Mouse (Mus musculus) kidney, postnatal 4 days (tissue): ENCODE measurements around the gene Magi2.

Experiments used
- DNase-seq, 2 experiments: peaks; one replicate each; pipeline ENCODE4 v3.0.0; 2021; ENCODE audit warnings: mixed read lengths in 2 of 2

Gene Magi2

DNA sequence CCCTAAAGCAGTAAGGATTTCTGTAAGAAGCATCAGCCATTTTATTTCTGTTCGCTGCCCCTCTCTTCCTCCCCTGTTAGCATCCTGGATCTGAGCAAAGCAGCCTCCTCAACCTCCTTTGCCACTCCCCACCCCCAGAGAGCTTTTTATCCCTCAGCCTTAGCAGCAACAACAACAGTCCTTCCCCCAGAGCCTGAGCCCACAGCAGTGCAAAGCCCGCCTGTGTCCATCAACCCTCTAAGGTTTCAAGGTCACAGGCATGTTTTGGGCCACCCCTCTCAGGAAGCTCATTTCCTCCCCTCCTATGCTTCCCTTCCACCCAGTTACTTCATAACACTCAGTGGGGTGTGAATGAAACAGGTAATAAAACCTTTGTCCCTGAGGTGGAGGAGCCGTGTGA lies 1309.7 kb downstream of the Magi2 start:
- peak in 1 of 2 experiments; percentile 7 for DNase-seq

DNA sequence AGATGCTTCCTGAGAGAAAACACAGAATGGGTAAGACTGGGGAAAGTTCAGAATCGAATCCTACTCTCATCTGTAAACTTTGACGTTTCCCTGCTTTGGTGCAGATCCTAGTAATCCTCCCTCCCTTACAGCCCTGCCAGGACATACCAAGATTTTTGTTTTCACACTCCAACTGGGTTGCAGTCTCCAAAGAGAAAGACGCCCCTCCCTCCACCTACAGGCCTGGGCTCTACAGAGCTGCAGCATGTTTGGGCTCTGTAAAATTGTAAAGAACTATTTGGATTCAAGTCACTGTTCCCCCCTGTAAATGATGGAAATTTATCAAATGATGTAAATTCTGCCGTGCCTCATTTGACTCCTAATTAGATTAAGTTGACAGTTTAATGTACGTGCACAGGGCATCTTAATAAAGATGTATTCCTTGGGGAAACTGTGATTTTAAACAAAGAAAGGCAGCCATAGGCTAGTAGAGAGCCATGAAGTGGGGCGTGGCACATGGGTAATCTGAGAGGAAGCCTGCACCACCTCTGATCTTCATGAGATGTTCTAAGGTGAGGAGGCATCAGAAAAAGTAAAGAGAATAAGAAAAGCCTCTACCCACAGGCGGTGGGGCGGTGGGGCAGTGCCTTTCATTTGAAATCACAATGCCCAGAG lies 1310.7 kb downstream of the Magi2 start:
- DNase-seq, result no peak

- DNase-seq, result no peak
These were observed 1317.5 kb downstream of the Magi2 start for GRCm38 (mm10) chr5:20544374-20544773.

- DNase-seq, result no peak
These were observed 1332.5 kb downstream of the Magi2 start for GRCm38 (mm10) chr5:20559378-20559777.

DNA sequence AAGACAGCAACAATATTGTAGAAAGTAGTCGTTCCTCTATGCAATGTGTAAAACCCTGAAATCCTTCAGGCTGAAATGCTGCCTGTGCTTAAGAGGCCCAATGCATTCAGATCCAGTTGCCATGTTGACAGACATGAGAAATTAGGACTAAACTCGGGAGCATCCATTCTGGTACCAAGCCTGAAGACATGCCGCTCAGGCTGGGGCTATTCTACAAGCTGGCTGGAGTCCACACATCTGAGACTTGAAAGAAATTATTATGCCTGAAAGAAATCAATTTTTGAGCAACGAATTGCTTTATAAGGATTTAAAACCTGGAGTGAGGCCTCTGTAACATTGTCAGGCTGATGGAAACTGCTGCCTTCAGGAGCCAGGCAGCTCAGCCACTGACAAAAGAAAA lies 1333.0 kb downstream of the Magi2 start:
- no peak for DNase-seq

DNA sequence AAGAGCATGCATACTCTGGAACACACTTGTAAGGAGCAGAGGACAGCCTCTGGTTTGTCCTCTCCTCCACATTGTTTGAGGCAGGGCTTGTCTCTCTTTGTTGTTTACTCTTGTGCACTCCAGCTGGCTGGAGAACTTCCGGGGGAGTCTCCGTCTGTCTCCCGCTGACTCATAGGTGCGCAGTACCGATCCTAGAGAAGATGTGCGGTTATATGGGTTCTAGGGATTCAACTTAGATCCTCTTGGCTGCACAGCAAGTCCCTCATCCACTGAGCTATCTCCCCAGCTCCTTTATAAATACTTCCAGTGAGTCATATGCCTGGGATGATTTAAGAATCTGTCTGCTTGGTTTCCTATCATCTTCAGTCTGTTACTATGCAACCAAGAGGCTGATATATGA lies 1341.6 kb downstream of the Magi2 start:
- no peak for DNase-seq

- DNase-seq, result no peak
These were observed 1342.1 kb downstream of the Magi2 start for GRCm38 (mm10) chr5:20568966-20569365.

DNA sequence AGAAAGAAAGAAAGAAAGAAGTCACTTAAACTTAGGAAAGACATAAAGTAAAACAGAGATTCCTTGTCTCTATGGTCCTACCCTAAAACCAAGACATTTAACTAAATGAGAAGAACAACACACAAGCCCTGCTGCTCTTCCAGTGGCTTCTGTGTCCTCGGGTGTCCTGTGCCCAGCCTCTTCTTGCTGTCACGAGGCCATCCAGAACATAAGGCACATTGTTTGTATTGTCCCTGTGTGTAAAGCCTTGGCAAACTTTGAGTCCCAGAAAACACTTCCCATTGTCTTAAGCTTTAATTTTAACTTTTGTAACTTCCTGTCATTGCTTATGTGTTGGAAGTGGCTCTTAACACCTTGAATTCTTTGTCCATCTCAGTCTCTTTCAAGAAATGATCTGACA lies 1348.0 kb downstream of the Magi2 start:
- no peak for DNase-seq

GRCm38 (mm10) chr5:20575798-20576197 lies 1349.0 kb downstream of the Magi2 start:
- DNase-seq, result no peak

DNA sequence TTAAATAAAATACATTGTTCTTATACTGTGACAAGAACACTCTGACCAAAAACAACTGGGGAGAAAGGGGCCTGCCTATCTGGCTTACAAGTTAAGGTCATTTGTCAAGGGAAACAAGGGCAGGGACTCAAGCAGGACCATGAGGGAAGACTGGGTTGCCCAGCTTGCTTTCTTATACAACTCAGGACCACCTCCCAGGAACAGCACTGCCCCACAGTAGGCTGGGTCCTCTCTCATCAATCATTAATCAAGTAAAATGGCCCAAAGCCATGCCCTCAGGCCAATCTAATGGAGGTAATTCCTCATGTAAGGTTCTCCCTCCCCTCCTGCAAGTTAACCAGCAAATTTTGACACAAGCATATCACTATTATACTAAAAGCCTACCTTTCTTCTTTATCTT lies 1349.4 kb downstream of the Magi2 start:
- peak in 1 of 2 experiments; percentile 4 for DNase-seq

DNA sequence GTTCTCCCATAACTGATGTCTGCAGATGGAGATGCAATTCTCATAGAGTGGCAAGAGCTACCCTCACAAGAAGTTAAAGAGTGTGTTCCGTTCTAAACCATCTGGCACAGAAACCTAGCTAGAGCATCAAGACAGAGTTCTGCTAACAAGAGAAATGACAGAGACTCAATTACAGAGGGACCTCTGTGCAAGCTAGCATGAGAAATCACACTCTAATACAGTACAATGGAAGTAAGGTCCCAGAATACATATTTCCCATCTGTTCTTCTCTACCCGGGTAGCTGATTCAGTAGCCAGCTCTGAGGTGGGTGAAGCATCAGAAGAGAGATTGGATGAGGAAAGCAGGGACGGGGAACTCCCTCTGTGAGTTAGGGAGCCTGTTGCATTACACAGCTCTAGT lies 1351.8 kb downstream of the Magi2 start:
- no peak for DNase-seq

DNA sequence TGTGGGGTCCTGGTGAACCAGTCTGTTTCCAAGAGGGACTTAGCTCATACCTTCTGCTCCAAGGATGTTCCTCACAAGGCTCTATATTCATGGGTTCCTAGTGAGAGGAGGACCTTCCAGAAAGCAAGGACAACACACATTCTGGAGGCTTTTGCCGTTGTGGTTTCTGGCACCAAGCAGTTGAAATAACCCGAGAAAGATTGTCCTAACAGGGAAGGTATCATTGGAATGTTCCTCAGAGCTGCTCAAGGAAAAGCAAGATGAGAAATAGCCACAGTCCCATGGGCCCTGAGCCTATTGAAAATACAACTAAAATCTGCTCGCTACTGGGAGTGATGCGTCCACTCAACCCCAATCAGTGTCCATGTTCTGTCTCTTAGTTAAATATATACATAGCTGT lies 1353.8 kb downstream of the Magi2 start:
- DNase-seq, result no peak

DNA sequence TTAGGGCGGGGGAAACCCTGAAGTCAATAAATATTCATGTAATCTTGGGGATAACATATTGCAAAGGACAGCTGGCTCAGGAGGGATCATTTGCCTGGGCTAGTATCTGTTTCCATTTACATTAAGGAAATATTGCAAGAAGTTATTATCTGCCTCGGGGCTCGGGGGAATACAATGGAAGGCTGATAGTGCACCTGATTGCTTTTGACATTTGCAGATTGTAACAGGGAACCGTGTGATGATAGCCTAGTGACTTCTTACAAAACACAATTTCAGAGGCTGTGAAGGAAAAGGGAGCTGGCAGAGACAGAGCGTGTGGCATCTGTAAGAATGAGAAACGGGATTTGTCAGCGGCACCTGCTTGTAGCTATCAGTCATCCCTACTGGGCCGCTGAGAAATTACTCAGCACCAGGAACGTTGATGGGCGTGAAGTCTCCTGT lies 1356.2 kb downstream of the Magi2 start:
- no peak for DNase-seq

DNA sequence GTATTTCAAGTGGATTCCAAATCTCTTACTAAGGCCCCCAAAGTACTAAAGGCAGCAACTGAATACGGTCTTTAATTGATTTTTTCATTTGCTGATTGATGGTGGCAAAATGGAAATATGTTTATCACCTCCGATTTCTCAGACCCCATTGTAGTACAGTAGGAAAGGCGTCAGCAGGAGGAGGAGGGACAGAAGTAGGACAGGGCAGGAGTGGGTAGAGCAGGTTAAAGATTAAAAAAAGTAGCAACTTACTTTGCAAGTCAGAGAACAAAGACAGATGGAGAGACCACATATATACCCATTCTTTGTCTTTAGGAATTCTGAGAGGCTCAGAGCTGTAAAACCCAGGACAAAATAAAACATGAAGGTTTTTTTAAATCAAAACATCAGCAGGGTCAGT lies 1356.8 kb downstream of the Magi2 start:
- DNase-seq, result no peak

- DNase-seq, result no peak
These were observed 1357.9 kb downstream of the Magi2 start for GRCm38 (mm10) chr5:20584769-20585168.

DNA sequence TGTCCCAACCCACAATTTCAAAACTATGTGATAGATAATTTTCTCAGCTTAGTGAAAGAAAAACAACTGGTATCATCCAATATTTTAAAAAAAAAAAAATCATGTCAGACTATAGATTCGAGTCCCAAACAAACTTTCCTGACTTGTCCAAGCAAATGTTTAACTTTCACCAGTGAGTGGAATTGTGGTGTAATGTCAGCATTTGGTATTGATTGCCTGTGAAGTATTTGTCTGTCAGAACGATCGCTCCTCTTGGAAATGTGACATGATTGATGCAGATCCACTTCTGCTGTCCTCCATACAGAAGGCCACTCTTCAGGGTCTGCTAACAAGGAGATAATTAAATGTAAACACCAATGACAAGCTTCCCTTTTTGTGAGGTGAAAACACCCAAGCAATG lies 1362.9 kb downstream of the Magi2 start:
- no peak for DNase-seq

DNA sequence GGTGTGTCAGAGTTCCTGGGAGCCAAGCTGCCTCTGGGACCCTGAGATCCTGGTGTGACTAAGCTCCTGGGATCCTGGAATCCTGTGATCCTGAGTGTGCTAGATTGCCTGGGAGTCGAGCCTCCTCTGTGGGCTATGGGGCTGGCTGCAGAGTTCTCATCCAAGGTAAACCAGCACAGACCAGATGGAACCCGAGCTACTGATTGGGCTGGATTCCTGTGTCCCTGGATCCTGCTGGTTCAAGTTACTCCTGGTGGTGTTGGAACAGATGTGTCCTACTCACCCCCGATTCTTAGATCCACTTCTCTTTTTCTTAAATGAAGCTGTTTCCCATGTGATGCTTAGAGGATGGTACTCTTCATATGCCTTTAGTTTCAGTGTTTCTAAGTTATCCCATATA lies 1371.4 kb downstream of the Magi2 start:
- no peak for DNase-seq

DNA sequence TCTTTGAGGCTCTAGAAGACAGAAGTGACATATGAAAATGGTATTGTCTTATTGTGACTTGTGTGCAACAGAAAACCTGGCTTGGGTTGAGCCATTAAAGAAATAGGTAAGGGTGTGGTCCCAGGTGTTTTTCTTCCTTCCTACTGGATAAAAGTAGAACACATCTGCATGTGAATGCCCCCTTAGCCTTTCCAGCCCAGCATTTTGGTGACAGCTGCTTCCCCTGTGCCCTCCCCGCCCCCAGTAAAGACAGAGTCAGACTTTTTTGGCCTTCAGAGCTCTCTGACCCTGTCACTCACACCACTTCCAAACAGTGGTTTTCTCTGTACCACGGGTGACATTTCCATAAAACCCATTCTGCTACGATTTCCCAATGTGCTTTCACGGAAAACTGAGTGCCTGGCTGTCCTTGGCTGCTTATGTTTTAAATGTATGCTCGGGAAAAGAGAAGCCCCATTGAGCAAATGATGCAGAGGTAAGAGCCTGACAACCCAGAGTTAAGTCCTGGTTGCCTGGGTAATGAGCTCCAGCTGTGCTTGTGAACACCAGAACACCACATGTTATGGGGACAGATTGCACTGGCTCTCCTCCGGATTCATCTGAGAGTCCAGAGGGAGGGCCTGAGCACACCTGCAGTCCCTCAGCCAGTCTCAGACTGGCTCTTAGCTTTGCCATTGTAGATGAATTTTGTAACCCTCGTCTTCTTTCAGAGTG lies 1377.1 kb downstream of the Magi2 start:
- no peak for DNase-seq

DNA sequence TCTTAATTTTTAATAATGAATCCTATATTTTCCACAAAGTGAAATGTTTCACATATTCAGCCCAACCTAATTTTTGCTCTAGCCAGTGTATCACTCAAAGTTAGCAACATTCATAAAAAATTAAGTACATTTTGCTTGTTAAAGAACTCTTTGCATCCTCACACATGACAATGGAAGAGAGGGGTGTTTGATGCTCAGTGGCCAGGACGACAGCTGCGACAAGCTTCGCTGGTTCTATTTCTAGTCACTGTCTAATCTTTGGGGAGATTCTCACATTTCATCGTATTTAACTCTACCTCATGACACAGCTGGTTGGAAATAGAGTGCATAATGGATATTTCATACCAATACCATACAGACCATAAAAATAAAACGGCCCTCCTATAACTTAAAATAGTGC lies 1379.7 kb downstream of the Magi2 start:
- DNase-seq, result no peak

GRCm38 (mm10) chr5:20607503-20607902 lies 1380.7 kb downstream of the Magi2 start:
- DNase-seq, result no peak

DNA sequence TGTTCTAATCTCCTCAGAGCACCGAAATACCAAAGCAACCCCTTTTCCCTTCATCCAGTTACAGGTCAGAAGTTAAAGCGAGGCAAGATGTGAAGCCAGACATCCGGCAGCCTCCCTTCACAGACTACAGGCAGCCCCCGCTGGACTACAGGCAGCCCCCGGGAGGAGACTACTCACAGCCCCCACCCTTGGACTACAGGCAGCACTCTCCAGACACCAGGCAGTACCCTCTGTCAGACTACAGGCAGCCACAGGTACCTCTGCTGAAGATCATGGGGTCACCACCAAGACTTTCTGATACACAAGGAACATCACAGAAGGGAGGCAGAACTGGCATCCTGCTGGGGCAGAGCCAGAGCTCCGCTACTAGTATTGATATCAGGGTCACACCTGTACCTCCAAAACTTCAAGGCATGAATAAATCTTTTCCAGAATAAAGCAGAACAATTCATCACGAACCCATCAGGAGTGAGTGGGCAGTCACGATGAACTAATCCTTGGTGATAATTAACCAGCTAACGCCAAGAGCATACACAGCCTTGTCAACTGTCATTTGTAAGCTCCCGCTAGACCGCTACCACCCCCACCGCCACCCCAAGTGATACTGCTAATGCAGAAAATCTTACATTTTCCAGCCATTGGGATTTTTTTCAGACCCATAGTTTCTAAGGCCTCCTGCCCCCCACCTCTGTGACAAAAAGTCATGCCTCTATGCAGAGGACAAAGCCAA lies 1382.5 kb downstream of the Magi2 start:
- DNase-seq, result peak; percentile 9 to 23

DNA sequence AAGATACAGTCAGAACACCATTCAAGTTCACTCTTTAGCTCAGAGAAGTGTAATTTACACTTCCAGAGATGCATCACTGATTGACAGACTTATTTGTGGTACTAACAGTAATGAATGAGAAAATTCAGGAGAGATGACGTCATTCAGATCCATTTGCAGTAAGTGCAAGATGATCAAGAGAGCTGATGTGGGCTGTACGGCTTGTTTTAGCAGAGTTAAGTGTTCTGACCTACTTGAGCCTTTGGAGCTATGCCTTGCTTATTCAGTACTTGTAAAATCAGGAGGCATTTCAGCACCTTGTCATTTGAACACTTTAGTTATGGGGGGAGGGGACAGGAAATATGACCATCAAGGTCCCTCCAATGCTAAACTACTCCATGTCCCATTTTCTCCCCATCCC lies 1383.8 kb downstream of the Magi2 start:
- no peak for DNase-seq

DNA sequence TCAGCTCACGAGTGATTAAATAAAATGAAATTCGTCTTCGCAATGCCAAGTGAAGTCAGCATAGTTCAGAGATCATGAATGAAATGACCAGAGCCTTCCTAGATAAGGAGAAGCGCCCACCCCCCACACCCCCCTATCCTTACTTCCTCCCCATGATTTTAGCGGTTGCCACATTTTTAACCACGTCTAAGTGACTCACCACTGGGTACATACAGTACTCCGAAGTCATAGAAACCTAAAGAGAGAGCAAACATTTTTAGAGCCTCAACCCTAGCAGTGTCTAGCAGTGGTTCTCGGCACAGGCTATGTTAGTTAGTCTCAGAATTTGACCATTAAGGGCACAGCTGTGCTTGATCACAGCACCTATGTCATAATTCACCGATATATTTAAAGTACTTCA lies 1385.8 kb downstream of the Magi2 start:
- DNase-seq, result no peak

DNA sequence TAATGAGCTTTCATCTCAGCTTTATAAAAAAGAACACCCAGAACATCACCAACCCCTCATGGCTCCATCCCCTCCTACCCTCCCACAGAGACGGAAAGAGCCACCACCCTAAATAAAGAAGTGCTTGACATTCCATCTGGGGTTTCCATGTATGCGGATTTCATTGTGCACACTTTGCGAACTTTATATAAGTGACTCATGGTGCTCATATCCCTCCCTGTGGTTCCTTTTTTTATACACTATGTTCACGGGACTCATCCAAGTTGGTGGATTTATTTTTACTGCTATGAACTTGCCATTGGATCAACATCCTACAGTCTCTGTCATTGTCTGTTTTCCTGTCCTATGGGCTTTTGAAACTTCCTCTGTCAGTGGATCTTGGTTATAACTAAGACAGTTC lies 1388.1 kb downstream of the Magi2 start:
- DNase-seq, result no peak
